Mouse (Mus musculus) embryonic fibroblast, embryonic 13.5 days (primary cell): Measurements from ENCODE around the gene Pithd1.

Experiments
- CTCF ChIP-seq: IDR thresholded peaks from 2 replicates; pipeline ENCODE4 v1.5.1; 2011; ENCODE audit warnings: mild to moderate bottlenecking, control low read depth, low read length, moderate library complexity, borderline replicate concordance; ENCODE audit not compliant: insufficient read depth
- POLR2A ChIP-seq: IDR thresholded peaks from 2 replicates; pipeline ENCODE4 v1.6.1; 2011; ENCODE audit warnings: low read depth, mild to moderate bottlenecking, control low read depth, low read length, moderate library complexity

DNA sequence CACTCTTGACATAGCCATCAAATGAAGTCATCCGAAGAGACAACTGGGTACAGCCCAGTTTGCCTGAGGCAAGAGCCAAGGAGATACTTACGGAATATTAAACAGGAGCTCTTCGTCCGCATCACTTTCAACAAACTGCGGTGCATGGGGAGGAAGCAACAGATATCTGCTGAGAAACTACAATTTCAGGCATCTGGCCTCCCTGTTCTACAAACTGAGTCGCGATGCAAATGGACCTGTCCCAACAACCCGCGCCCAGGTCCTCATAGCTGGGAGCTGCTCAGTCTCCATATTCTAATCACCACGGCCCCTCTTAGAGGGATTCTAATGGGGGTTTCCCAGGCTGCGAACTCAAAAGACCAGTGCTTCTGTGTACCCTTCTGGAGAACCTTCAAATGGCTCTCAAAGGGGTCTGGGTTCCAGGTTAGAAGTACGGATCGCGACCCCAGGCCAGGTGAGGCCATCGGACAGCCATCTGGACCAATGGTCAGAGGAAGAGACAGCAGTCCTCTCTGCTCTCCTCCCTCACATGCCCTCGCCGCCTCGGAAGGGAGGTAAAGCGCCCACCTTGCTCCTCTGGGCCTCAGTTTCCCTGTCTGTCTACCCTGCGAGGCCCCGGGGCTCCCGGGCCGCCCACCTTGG, 642 bp downstream of the Pithd1 start:
- TF ChIP-seq CTCF (no peak), POLR2A (no peak)
